Mouse (Mus musculus): ENCODE measurements around the gene Vkorc1l1.

- TF ChIP-seq CTCF (IDR thresholded peaks at IDR 0.05; ENCODE audit: low read depth), result peak; percentile 33; the same call in 1 of the 2 replicates
- no peak for TF ChIP-seq EP300 (optimal IDR thresholded peaks at IDR 0.05)
These were observed 55.9 kb downstream of the Vkorc1l1 start for GRCm38 (mm10) chr5:129997700-129998099.
